Mouse (Mus musculus) activated CD4-positive, CD25-positive, alpha-beta regulatory T cell, adult 4 months (primary cell): ENCODE data around the gene Zdhhc19. TPM values are rescaled to one million over a fixed set of nuclear protein-coding genes. Genes with fewer than 3 reads are reported as not detected.
A peak's percentile ranks its signal among the peaks of the same experiment; 100 is the strongest.

Experiments used
- ATAC-seq: one replicate; pipeline ENCODE4 v1.8.0; 2017
- polyA plus RNA-seq, 2 experiments: library from polyadenylated mRNA; unstranded; fragments of 100-300 nt; shearing (Covaris generic); gene quantifications; one replicate each; pipeline ENCODE4 v1.2.1; 2017

Zdhhc19 gene
- polyA plus RNA-seq, 2 experiments from 2014 or later, result not detected

- no peak for ATAC-seq
Observed at GRCm38 (mm10) chr16:32551346-32551747, 55.3 kb downstream of the Zdhhc19 start.

GRCm38 (mm10) chr16:32555588-32555987 lies 59.5 kb downstream of the Zdhhc19 start:
- ATAC-seq, result no peak

GRCm38 (mm10) chr16:32559493-32559892 lies 63.4 kb downstream of the Zdhhc19 start:
- no peak for ATAC-seq

- no peak for ATAC-seq
Observed at GRCm38 (mm10) chr16:32563056-32563793, 67.2 kb downstream of the Zdhhc19 start.

GRCm38 (mm10) chr16:32567282-32567681 lies 71.2 kb downstream of the Zdhhc19 start:
- no peak for ATAC-seq

- no peak for ATAC-seq
Observed at GRCm38 (mm10) chr16:32568401-32568800, 72.3 kb downstream of the Zdhhc19 start.

- ATAC-seq, result no peak
Observed at GRCm38 (mm10) chr16:32570042-32570441, 74.0 kb downstream of the Zdhhc19 start.

- peak; percentile 63 for ATAC-seq
Observed at GRCm38 (mm10) chr16:32572528-32572927, 76.5 kb downstream of the Zdhhc19 start.

- ATAC-seq, result no peak
Observed at GRCm38 (mm10) chr16:32586482-32586881, 90.4 kb downstream of the Zdhhc19 start.

- no peak for ATAC-seq
Observed at GRCm38 (mm10) chr16:32588568-32588967, 92.5 kb downstream of the Zdhhc19 start.

- no peak for ATAC-seq
Observed at GRCm38 (mm10) chr16:32591521-32591920, 95.5 kb downstream of the Zdhhc19 start.

- no peak for ATAC-seq
Observed at GRCm38 (mm10) chr16:32593283-32593805, 97.3 kb downstream of the Zdhhc19 start.

GRCm38 (mm10) chr16:32593916-32594315 lies 97.9 kb downstream of the Zdhhc19 start:
- peak; percentile 96 for ATAC-seq

- no peak for ATAC-seq
Observed at GRCm38 (mm10) chr16:32594701-32595100, 98.6 kb downstream of the Zdhhc19 start.

- no peak for ATAC-seq
Observed at GRCm38 (mm10) chr16:32595142-32595855, 99.2 kb downstream of the Zdhhc19 start.

- no peak for ATAC-seq
Observed at GRCm38 (mm10) chr16:32597909-32598381, 101.9 kb downstream of the Zdhhc19 start.

GRCm38 (mm10) chr16:32599151-32599550 lies 103.1 kb downstream of the Zdhhc19 start:
- ATAC-seq, result no peak

- ATAC-seq, result no peak
Observed at GRCm38 (mm10) chr16:32602193-32602685, 106.2 kb downstream of the Zdhhc19 start.

GRCm38 (mm10) chr16:32607562-32608343 lies 111.7 kb downstream of the Zdhhc19 start:
- no peak for ATAC-seq

GRCm38 (mm10) chr16:32608344-32608711 lies 112.3 kb downstream of the Zdhhc19 start:
- no peak for ATAC-seq

- peak; percentile 93 for ATAC-seq
Observed at GRCm38 (mm10) chr16:32608712-32609400, 112.8 kb downstream of the Zdhhc19 start, which contains the start of gene Tfrc. Gene Tfrc (plus strand): TSS chr16:32608920.

- ATAC-seq, result no peak
Observed at GRCm38 (mm10) chr16:32609401-32609779, 113.3 kb downstream of the Zdhhc19 start.
